Mouse (Mus musculus): ENCODE results near the gene Slc23a4.

Slc23a4 gene

DNA sequence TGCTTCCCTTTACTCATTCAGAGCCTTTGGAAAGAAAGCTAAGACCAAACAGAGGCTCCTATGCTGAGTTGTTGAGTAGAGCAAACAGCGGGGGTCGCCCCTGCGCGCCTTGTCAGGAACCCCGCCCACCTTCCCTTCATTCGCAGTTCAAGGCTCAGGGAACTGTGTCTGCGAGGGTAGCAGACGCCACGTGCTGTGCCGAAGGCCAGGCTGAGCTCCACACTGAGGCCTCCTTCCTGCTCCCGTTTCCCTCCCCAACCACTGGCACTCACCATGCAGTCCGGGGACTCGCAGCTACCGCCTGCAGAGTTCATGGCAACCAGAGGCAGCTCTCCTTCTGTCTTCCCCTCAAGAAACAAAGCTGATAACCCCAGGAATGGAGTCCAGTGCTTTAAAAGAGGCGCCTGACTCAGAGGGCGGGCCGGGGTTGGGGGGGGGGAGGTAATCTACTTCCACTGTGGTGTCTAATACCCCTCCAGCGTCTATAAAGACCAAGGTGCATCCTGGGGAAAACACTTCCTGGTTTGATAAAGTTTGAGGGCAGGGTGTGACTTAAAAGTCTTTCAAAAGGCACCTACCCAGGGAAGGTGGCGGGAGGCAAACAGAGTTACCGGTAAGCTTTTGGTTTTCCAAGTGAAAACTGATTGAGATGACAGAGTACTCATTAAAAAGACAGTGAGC is at the start of gene Slc23a4:
Gene Slc23a4, minus strand, starts transcription at position 324 of the 681 bp plus-strand sequence.
- DNase-seq (ENCODE audit: low read depth, low spot score) = no peak

DNA sequence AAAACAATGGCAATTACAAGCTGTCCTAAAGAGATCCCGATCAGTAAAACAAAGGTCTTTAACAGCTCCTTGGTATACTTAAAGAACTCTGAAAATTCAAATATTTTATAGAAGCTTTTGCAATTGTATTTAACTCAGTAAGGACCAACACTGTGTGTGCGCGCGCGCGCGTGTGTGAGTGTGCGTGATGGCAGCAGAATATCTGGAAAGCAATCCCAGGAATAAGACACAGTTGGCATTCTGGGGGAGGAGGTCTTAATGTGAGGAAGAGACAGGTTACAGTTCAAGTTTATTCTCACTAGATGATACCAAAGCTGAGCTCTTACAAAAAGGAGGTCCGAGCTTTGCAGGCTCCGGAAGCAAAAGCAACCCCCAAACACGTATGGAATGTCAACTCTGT is 45.1 kb upstream of the Slc23a4 start:
- DNase-seq (ENCODE audit: low read depth, low spot score) = no peak

- no peak for DNase-seq (ENCODE audit: low read depth, low spot score)
These were observed 44.5 kb upstream of the Slc23a4 start for GRCm38 (mm10) chr6:35032704-35033103.

- no peak for DNase-seq (ENCODE audit: low read depth, low spot score)
These were observed 42.6 kb upstream of the Slc23a4 start for GRCm38 (mm10) chr6:35030811-35031210.

GRCm38 (mm10) chr6:35030226-35030625 is 42.0 kb upstream of the Slc23a4 start:
- DNase-seq (ENCODE audit: low read depth, low spot score) = no peak

DNA sequence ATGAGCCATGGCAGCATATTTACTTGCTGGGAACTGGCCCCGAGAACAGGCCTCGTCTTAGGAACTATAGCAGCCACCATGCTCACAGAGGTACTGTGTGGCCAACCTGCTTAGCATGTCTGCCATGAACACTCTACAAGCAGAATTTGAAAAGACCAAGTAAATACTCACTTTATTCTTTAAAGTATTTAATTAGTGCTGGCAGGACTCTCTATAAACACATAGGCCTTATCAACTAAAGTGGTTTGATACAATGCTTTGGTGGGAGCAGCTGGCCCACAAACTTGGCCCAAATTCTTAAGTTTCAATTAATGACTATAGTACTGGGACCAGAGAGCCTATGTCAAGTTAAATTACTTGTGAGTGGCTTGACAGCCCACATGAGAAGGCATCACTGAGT is 39.8 kb upstream of the Slc23a4 start:
- DNase-seq (ENCODE audit: low read depth, low spot score) = no peak

DNA sequence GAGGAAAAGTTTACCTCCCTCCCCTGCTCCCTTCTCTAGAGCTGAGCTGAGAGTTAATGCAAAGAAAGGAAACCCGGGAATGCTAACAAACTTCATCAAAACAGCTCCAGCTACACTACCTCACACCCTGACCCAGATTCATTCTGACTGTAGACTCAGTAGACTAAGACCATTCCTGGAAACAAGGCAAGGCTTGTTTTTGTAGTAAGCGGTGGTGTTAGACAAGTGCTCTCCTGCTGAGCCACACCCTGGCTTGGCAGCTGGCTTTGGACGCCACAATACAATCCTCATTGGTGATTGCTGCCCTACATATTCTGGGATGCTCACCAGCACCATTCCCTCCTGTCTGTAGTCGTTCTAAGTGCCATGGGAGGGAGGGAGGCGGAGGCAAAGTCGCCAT is 39.1 kb upstream of the Slc23a4 start:
- no peak for DNase-seq (ENCODE audit: low read depth, low spot score)

GRCm38 (mm10) chr6:35016624-35017023 is 28.4 kb upstream of the Slc23a4 start:
- no peak for DNase-seq (ENCODE audit: low read depth, low spot score)

DNA sequence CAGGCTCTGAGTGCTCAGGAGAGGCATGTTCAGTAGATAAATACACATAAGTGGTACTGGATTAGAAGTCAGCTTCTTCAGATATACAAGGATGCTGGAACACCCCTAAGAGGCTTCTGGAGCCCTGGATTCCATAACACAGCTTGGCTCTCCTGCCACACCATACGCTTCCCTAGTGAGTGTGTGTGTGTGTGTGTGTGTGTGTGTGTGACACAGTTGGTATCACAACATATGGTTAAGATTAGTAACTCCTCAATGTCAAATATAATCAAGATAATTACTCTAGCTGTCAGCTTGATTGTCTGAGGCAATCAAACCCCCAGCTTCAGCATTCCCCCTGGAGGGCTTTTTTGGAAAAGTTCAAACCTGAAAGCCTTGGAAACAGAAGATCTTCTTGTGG is 23.7 kb upstream of the Slc23a4 start:
- DNase-seq (ENCODE audit: low read depth, low spot score) = no peak

DNA sequence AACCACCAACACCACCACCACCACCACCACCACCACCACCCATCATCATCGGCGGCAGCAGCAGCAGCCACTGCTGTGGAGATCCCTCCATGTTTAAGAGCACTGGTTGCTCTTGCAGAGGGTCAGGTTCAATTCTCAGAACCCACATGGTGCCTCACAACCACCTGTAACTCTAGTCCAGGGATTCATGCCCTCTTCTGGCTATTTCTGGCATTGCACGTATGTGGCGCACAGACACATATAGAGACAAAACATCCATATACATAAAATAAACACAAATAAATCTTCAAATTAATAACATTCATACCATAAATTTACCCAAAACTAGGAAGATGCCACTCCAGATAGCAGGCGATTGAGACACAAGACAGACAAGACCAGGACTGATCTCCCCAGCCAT is 22.5 kb upstream of the Slc23a4 start:
- DNase-seq (ENCODE audit: low read depth, low spot score) = no peak

- DNase-seq (ENCODE audit: low read depth, low spot score) = peak; percentile 66
These were observed 14.1 kb upstream of the Slc23a4 start for GRCm38 (mm10) chr6:35002261-35002669.

DNA sequence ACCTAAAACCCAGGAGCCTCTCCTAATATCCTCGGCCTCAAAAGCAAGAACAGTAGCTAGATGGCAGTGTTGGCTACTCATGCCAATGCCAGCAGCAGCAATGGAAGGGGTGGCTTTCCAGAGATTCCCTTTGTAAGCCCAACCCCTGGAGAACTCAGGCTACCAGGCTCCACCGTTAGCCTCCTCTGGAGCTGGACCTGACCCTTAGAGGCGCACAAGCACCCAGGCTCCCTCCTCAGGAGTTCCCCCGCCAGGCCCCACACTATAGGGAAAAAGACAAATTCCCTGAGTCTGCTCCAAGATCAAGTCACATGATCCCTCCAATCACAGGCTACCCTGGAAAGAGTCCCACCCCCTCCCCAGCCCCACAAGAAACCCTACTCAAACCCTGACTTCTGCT is 10.9 kb upstream of the Slc23a4 start:
- DNase-seq (ENCODE audit: low read depth, low spot score) = peak; percentile 36

DNA sequence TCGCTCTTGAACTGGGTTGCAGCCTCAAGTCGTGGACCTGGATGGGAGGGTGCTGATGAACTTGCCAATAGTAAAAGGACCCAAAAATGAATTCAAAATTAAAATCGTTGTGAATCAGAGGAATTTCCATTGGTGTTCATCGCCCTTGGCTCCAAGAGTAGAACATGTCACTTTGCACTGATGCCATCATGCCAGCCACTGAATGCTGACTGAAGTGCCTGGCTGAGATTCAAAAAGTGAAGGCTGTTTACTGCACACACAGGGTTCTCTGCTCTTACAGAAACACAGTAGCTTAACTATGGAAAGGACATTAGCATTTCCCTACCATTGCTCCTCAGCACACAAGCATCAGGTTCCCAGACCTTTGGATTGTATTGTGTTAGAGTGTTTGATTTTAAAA is 8.3 kb upstream of the Slc23a4 start:
- no peak for DNase-seq (ENCODE audit: low read depth, low spot score)

GRCm38 (mm10) chr6:34995265-34995681 is 7.1 kb upstream of the Slc23a4 start:
- peak; percentile 20 for DNase-seq (ENCODE audit: low read depth, low spot score)

DNA sequence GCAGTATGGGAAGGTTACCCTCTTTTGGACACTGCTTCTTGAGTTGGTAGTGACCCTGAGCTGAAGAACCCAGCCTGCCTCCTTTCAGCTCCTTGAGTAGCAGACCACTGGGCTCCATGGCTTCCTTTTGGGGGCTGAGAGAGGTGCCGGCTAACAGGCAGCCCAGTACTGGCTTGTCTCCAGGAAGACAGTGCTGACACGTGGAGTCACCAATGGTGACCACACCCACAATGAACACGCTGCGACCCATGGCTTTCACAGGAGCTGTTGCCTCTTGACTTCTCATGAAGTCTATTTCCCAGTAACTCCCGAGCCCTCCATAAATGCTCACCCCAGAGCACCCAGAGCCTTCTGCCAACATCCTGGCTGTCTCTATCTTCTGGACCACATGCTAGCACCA is 6.5 kb upstream of the Slc23a4 start:
- DNase-seq (ENCODE audit: low read depth, low spot score) = no peak

- DNase-seq (ENCODE audit: low read depth, low spot score) = no peak
These were observed 1.1 kb upstream of the Slc23a4 start for GRCm38 (mm10) chr6:34989263-34989662.

GRCm38 (mm10) chr6:34987085-34987645 is 1.0 kb downstream of the Slc23a4 start:
- DNase-seq (ENCODE audit: low read depth, low spot score) = no peak

GRCm38 (mm10) chr6:34980661-34981060 is 7.5 kb downstream of the Slc23a4 start:
- no peak for DNase-seq (ENCODE audit: low read depth, low spot score)

DNA sequence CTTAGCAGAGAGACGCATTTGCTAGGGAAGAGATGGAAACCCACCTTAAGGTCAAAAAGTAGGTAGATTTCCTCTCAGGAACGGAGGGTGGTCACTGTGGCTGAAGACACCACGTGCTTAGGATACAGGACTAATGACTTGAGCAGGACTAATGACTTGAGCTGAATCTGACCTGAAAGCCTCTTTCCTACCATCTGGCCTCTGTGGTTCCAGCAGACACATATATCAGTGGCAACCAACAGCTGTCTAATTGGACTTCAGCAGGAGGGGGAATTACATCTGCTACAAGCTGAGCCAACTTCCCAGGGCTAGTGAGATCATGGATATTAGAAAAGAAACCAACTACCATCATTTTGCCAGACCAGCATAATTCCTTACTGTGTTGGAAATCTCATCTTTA is 8.9 kb downstream of the Slc23a4 start:
- DNase-seq (ENCODE audit: low read depth, low spot score) = no peak

DNA sequence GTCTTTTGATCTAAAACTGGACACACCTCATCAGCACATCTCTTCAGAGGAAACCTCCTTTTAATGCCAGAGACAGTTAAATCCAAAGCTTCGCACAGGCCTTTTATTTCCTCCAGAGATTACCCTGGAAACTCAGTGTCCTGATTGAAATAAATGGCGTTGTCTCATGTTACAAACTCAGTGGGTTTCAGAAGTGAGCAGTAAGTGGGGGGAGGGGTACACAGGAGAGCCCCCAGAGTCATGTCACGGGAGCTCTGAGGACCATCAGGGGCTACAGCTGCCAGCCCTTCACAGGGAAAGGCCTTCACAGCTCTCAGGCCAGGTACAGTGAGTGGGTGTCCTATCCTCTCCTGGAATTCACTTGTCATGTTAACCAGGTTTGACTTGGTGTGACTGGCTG is 17.0 kb downstream of the Slc23a4 start:
- no peak for DNase-seq (ENCODE audit: low read depth, low spot score)

DNA sequence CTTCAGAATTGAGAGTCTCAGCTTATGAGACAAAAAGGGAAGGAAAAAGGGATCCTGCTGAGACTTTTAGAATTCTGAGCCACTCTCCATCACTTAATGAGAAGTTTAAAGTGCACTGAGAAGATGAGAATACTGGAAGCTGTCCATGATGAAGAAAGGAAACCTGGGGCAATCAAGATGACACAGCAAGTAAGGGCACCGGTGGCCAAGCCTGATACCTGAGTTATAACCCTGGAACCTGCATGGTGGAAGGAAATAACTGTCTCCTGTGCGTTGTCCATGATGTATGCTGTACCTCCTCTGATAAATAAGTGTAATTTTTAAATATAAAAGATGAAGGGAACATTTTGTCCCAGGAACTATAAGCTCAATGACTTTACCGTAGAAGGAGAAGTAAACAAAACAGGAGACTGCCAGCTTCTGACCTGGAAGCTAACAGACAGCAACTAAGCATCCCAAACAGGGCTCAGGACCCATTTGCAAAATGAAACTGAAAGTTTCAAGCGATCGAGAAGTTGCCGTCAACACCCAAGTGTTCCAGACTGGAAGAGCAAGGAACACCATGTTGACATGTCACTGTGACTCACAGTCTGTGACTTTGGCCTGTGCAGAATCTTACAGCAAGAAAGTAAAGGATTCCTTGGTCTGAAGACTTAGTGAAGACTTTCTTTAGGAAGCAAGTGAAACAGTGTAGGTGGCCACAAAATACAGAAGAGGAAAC is 22.2 kb downstream of the Slc23a4 start:
- no peak for DNase-seq (ENCODE audit: low read depth, low spot score)

GRCm38 (mm10) chr6:34964550-34964949 is 23.7 kb downstream of the Slc23a4 start:
- DNase-seq (ENCODE audit: low read depth, low spot score) = no peak

GRCm38 (mm10) chr6:34959131-34959530 is 29.1 kb downstream of the Slc23a4 start:
- DNase-seq (ENCODE audit: low read depth, low spot score) = no peak
